Mouse (Mus musculus) E14TG2a.4 (cell line): ENCODE data around the gene Txndc9.

Source experiments
- CTCF ChIP-seq: conservative IDR thresholded peaks from 2 replicates; pipeline ENCODE4 v1.5.1; 2014; ENCODE audit warnings: low read length
- POU5F1 ChIP-seq: IDR thresholded peaks from 2 replicates; pipeline ENCODE4 v1.6.1; 2014; ENCODE audit warnings: low read length, borderline replicate concordance

DNA sequence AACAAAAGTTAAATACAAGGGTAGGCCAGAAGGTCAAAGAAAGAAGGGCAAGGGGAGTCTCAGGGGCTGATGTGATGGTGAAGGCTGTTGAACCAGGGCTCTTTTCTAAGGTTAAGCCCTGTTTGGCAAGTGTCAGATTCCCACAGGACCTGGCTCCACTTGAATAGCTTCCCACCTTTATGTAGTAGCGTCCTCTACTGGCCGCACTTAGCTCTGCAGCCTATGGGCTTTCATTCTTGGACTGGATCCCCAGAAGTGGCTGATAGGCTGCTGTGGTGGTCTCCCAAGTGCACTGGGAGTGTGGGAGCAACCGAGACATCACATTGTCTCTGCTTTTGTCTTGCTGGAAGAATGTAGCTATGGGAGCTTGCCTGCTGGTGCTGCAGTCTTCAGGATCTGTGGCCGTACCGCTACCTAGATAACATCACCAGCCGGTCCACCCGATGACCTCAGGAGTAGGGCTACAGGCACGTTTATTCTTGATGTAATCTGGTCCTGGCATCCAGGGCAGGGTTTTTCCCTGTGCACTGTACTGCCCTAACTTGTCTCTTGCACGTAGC lies 11.8 kb downstream of the Txndc9 start:
- peak; percentile 100 for TF ChIP-seq CTCF
- no peak for TF ChIP-seq POU5F1
